Mouse (Mus musculus) embryonic stem cell, embryonic (primary cell): ENCODE measurements around the gene Madcam1.

Experiments
- CTCF ChIA-PET, 4 experiments: fragments of 300-600 bp in 2 of 4; fragments of 350-600 bp in 2 of 4; sonication (Branson Sonifier 250); formaldehyde crosslinking; loops; one replicate each; lab custom pipeline; 2022; ENCODE audit warnings: inconsistent platforms in 2 of 4; lab: Charles Lee
- POLR2A ChIA-PET, 4 experiments: fragments of 300-600 bp in 2 of 4; fragments of 350-600 bp in 2 of 4; sonication (Branson Sonifier 250); formaldehyde crosslinking; loops; one replicate each; lab custom pipeline; 2022; ENCODE audit warnings: antibody characterized with exemption in 4 of 4, inconsistent platforms in 1 of 4; lab: Charles Lee

Gene Madcam1

DNA sequence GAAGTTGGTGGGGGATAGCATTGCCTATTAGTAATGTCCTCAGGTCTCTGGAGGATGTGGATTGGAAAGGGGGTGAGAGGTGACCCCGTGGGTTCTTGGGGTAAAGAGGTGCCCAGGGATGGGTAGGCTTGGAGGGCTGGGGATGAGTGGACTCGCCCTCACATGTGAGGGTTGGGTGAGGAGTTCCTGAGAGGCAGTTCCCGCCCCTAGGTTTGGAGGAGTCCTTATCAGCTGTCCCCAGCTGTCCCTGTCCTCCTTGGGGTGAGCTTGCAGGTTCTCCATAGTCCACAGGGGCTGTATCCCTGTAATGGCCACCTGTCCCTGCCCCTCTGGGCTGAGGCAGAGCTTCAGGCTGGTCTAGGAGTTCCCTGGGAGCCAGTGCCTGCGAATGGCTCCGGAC, 41.6 kb downstream of the Madcam1 start:
- ChIA-PET POLR2A (interaction anchor here in 3 of 4 experiments (0.6 to 8.4 kb wide), 25 partner anchors 8 to 159 kb away, joined by 3 to 197 read pairs (median 5); partner anchors contain the start of genes Cdc34 (in 2 of the 3), Gzmm (in 2 of the 3), Tpgs1 (in 2 of the 3) and Fgf22 (in 1 of the 3)), CTCF (interaction anchor here in 3 of 4 experiments (0.6 to 1.3 kb wide), 5 partner anchors 13 to 203 kb away, joined by 3 read pairs; partner anchors contain the start of gene Med16 (in 1 of the 3))

DNA sequence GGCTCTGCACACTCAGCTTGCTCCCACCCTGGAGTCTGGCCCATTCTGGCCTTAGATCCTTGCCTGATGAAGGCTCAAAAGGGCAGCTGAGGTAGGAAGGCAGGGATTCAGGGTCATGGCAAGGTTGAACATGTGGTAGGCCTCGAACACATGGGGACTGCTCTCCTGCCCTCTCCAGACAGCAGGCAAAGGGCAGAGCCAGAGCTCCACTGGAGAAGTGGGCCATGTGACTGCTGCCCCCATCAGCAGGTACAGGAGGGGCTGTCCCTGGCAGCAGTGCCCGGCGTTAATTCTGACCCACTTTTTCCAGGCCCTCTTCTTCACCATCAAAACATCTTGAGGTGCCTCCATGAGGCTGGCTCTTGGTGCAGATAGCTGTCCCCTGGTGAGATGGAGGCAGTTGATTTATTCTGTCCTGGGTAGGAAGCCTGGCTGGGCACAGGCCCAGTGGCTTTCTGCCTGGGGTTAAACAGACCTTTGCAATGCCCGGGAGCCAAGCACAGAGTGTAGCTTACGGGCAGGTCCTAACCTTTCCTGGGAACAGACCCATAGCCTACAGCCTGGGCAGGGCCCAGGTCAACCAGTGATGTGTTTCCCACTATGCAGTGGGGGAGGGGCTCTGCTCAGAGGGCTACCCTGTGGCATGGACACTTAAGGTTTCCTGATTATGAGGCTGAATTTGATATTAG, 42.2 kb downstream of the Madcam1 start:
- POLR2A ChIA-PET, result interaction anchor here in 3 of 4 experiments (0.6 to 8.4 kb wide), 20 partner anchors 8 to 131 kb away, joined by 3 to 197 read pairs (median 7); partner anchors contain the start of genes Cdc34 (in 2 of the 3), Gzmm (in 2 of the 3), Tpgs1 (in 2 of the 3) and Fgf22 (in 1 of the 3)
- CTCF ChIA-PET, result interaction anchor here in 3 of 4 experiments (0.5 to 3.4 kb wide), 8 partner anchors 11 to 184 kb away, joined by 3 to 12 read pairs (median 3); partner anchors contain the start of gene Cfd (in 1 of the 3)

DNA sequence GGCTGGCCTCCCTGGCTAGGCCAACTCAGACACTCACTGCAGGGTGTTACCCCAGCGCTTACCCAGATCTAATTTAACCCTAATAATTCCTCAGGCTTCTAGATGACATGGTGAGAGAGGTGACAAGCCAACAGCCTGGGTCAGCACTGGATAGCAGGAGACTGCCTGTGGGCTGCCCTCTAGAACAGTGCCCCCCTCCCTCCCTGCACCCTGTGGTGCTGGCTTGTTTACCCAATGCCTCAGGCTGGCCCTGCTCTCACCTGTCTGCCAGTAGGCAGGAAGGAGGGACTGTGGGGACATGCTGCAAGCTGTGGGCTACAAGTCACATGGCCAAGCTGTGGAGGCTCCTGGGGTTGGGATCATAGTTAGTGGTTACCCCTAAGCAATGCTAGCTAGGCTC, 42.8 kb downstream of the Madcam1 start:
- POLR2A ChIA-PET, result interaction anchor here (0.5 to 8.4 kb wide), 21 partner anchors 9 to 154 kb away, joined by 3 to 197 read pairs (median 4); partner anchors contain the start of genes Cdc34 (in 2 of the 4), Gzmm (in 2 of the 4), Polrmt (in 2 of the 4) and Tpgs1 (in 2 of the 4)
- CTCF ChIA-PET, result interaction anchor here in 2 of 4 experiments (0.5 to 3.4 kb wide), 8 partner anchors 11 to 184 kb away, joined by 3 to 12 read pairs (median 3); partner anchors contain the start of genes Cdc34 (in 1 of the 2), Cfd (in 1 of the 2) and Polrmt (in 1 of the 2)

DNA sequence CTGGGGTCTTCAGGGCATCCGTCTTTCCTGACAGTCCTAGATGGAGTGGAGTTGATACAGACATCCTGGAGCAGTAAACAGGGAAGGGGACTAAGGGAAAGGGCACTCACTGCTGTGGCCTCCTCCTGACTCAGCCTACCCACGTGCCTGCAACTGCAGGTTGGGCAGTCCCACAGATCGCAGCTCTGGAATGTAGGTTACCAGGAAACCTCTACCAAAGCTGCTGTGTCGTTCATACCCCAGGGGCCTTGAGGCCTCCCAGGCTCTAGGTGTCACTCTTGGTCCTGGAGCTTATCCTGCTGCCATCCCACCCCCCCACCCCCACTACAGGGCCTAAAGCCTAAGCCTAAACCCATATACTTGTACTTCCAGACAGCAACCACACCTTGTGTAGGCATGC, 43.4 kb downstream of the Madcam1 start:
- POLR2A ChIA-PET, result interaction anchor here (0.5 to 8.4 kb wide), 29 partner anchors 10 to 277 kb away, joined by 3 to 197 read pairs (median 4); partner anchors contain the start of genes Cdc34 (in 2 of the 4), Gzmm (in 2 of the 4), Tpgs1 (in 2 of the 4) and Fgf22 (in 1 of the 4)
- CTCF ChIA-PET, result interaction anchor here in 2 of 4 experiments (0.6 to 3.4 kb wide), 8 partner anchors 10 to 113 kb away, joined by 3 to 12 read pairs (median 3); partner anchors contain the start of genes Cdc34 (in 1 of the 2) and Polrmt (in 1 of the 2)

DNA sequence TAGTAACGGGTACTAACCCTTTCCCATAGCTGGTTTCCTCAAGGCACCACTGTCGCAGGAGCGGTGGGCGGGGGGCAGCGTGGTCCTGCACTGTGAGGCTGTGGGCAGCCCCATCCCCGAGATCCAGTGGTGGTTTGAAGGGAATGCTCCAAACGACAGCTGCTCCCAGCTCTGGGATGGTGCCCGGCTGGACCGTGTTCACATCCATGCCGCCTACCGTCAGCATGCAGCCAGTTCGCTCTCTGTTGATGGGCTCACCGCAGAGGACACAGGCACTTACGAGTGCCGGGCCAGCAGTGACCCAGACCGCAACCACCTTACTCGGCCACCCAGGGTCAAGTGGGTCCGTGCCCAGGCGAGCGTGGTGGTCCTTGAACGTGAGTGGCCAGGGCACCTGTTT, 44.3 kb downstream of the Madcam1 start:
- POLR2A ChIA-PET, result interaction anchor here in 2 of 4 experiments (0.7 to 8.4 kb wide), 24 partner anchors 8 to 276 kb away, joined by 3 to 197 read pairs (median 4); partner anchors contain the start of genes Cdc34 (in 2 of the 2), Gzmm (in 2 of the 2), Tpgs1 (in 2 of the 2) and Madcam1 (in 1 of the 2)
- CTCF ChIA-PET, result interaction anchor here in 3 of 4 experiments (0.8 to 3.4 kb wide), 9 partner anchors 9 to 93 kb away, joined by 3 to 12 read pairs (median 4); partner anchors contain the start of gene Polrmt (in 1 of the 3)

DNA sequence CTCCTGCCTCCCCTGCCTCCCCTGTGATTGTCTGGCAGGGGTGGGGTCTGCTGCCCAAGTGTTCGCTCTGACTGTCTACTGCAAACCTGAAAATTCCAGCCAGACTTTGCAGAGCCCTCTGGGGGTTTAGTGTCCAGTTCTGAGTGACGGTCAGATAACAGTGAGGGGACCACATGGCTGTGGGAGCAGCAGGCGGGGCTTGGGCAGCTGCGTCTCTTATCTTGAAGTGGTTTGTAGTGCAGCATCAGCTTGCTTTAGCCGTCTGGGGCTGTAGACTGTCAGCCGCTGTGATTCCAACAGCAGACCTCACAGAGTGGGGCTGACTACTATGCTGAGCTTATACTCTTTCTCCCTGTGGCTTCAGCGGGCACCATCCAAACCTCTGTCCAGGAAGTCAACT, 44.9 kb downstream of the Madcam1 start:
- POLR2A ChIA-PET, result interaction anchor here in 2 of 4 experiments (0.6 to 8.4 kb wide), 20 partner anchors 9 to 668 kb away, joined by 3 to 197 read pairs (median 4); partner anchors contain the start of genes C2cd4c (in 2 of the 2), Gzmm (in 2 of the 2), Tpgs1 (in 2 of the 2) and Cdc34 (in 1 of the 2)
- CTCF ChIA-PET, result interaction anchor here in 3 of 4 experiments (0.6 to 3.4 kb wide), 14 partner anchors 9 to 114 kb away, joined by 3 to 12 read pairs (median 4); partner anchors contain the start of gene Polrmt (in 1 of the 3)

DNA sequence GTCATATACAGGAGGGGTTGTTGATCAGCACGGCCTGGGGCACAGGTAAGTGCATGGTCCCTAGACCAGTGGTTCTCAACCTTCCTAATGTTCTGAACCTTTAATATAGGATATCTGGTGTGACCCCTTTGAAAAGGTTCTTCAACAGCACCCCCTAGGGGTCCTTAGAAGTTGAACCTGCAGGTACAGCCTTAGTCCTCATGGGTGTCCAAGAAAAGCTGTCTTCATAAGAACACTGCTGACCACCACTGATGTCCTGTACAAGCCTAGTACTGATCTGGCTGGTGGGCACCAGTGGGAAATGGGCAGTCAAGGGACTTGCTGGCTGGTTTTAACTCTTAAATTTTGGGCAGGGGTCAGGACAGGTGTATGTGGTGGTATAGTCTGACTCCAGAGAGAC, 47.7 kb downstream of the Madcam1 start:
- CTCF ChIA-PET, result interaction anchor here (0.5 to 1.2 kb wide), 38 partner anchors 8 to 557 kb away, joined by 3 to 10 read pairs (median 4); partner anchors contain the start of genes Madcam1 (in 2 of the 4), Bsg (in 1 of the 4), Cdc34 (in 1 of the 4) and Palm (in 1 of the 4)
- POLR2A ChIA-PET, result interaction anchor here in 3 of 4 experiments (0.6 to 2.5 kb wide), 10 partner anchors 8 to 1889 kb away, joined by 3 to 9 read pairs (median 3); partner anchors contain the start of genes Bsg (in 1 of the 3), Polrmt (in 1 of the 3) and Ptbp1 (in 1 of the 3)

DNA sequence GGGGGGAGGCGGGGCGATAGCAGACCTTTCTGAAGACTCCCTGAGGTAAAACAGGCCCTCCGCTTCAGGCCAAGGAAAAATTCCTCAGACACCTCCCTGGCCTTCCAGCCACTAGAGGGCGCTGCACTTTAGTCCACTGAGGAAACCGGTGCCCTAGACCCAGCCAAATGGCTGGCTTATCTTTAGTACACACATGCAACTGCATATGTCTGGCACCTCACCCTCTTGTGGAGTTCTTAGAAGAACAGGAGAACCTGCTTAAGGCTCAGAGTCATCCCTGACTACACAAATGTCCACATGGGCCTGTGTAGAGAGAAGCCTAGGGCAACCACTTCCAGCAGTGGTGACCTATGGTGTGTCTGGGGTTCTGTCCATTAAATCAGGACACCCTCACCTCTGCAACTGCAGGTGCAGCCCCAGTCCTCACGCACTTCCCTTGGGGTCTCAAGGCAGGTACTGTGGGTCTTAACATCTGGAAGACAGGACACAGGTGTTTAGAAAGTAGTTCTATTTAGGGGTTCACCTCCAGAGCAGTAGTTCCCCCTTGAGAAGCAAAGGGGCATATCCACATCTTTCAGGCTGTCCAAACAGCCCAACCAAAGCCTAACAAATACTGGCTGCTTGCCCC, 48.3 kb downstream of the Madcam1 start:
- ChIA-PET POLR2A (interaction anchor here in 3 of 4 experiments (0.6 to 3.2 kb wide), 12 partner anchors 9 to 1889 kb away, joined by 3 to 20 read pairs (median 4); partner anchors contain the start of genes Bsg (in 1 of the 3), Gzmm (in 1 of the 3), Polrmt (in 1 of the 3) and Ptbp1 (in 1 of the 3)), CTCF (interaction anchor here (0.5 to 1.0 kb wide), 33 partner anchors 9 to 557 kb away, joined by 3 to 10 read pairs (median 4); partner anchors contain the start of genes Bsg (in 1 of the 4), Cdc34 (in 1 of the 4), Madcam1 (in 1 of the 4) and Palm (in 1 of the 4))

DNA sequence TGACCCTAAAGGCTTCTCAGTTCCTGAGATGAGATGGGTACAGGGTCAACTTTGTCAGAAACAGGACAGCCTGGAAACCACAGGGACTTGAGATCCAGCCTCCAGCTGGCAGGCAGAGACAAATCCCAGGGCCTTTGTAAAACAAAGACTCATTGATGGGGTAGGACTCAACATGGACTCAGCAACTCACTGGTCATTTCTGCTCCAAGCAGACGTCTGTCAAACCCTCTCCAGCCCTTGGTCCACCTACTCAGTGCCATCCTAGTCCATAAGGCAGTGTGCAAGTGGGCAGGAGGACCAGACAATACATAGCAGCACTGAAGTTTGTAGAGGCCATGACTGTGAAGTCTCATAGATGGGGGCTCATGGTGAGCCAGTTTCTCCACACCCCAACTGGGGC, 48.8 kb downstream of the Madcam1 start:
- ChIA-PET POLR2A (interaction anchor here in 3 of 4 experiments (0.6 to 3.2 kb wide), 7 partner anchors 8 to 147 kb away, joined by 3 to 20 read pairs (median 7); partner anchors contain the start of genes Bsg (in 1 of the 3) and Gzmm (in 1 of the 3)), CTCF (no interaction called here)

DNA sequence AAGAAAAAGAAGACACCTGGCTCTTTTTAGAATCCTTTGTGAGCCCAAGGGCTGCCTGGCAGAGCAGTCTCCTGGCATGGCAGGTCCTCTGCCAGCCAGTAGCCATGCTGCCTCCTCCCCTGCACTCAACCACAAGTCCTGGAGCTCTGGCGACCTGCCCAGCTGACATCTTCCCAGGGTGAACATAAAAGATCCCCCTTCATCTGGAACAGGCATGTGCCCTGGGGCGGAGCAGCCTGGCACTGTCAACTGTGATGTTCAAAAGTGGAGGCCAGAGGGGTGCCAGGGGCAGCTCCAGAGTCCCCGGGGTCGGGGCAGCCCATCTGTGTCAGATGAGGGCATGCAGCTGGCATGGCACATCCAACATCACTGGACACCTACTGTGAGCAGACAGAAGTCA, 50.6 kb downstream of the Madcam1 start:
- ChIA-PET CTCF (interaction anchor here in 3 of 4 experiments (0.6 to 1.6 kb wide), 7 partner anchors 11 to 81 kb away, joined by 3 to 5 read pairs (median 4); partner anchors contain the start of gene Bsg (in 3 of the 3)), POLR2A (interaction anchor here in 3 of 4 experiments (0.9 to 3.2 kb wide), 19 partner anchors 9 to 145 kb away, joined by 3 to 25 read pairs (median 6); partner anchors contain the start of genes Bsg (in 2 of the 3), Gzmm (in 1 of the 3) and Polrmt (in 1 of the 3))

DNA sequence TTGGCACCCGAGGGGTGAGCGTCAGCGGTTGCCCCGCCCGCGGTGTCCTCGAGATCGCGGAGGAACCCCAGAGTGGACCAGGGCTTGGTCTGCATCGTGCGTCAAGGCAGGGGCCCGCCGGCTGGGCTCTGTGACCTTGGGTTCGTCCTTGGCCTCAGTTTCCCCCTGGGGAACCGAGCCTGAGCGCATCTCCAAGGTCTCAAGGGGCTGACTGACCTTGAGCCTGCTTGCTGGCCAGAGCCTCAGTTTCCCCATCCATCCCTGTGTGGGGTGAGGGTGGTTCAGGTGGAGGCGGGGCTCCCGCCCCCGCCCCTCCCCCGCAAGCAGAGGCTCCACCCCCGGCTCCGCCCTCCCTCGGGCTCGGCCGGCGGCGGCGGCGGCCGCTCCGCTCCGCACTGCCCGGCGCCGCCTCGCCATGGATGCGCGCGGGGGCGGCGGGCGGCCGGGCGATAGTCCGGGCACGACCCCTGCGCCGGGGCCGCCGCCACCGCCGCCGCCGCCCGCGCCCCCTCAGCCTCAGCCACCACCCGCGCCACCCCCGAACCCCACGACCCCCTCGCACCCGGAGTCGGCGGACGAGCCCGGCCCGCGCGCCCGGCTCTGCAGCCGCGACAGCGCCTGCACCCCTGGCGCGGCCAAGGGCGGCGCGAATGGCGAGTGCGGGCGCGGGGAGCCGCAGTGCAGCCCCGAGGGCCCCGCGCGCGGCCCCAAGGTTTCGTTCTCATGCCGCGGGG, 52.1 kb downstream of the Madcam1 start, which contains the start of gene Hcn2:
TSS of gene Hcn2 (plus strand) at position 381 of the 734 bp plus-strand sequence.
- ChIA-PET CTCF (interaction anchor here in 1 of 4 experiments (1.8 to 2.2 kb wide), 3 partner anchors 8 to 21 kb away, joined by 5 to 12 read pairs (median 6); no protein-coding TSS in a partner anchor), POLR2A (interaction anchor here in 2 of 4 experiments (1.0 to 2.4 kb wide), 2 partner anchors 12 to 13 kb away, joined by 3 to 14 read pairs; partner anchors contain the start of gene Bsg (in 1 of the 2))

DNA sequence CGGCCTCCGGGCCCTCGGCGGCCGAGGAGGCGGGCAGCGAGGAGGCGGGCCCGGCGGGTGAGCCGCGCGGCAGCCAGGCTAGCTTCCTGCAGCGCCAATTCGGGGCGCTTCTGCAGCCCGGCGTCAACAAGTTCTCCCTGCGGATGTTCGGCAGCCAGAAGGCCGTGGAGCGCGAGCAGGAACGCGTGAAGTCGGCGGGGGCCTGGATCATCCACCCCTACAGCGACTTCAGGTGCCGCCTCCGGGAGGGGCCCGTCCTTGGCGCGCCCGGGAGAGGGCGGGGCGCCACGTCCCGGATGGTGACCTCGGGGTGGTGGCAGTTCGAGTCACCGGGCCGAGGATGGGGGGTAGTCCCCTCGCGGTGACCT, 52.6 kb downstream of the Madcam1 start:
- POLR2A ChIA-PET, result interaction anchor here in 3 of 4 experiments (1.0 to 2.4 kb wide), 3 partner anchors 12 to 13 kb away, joined by 3 to 14 read pairs (median 8); partner anchors contain the start of gene Bsg (in 2 of the 3)
- CTCF ChIA-PET, result interaction anchor here in 1 of 4 experiments (1.8 to 2.2 kb wide), 3 partner anchors 8 to 21 kb away, joined by 5 to 12 read pairs (median 6); no protein-coding TSS in a partner anchor

DNA sequence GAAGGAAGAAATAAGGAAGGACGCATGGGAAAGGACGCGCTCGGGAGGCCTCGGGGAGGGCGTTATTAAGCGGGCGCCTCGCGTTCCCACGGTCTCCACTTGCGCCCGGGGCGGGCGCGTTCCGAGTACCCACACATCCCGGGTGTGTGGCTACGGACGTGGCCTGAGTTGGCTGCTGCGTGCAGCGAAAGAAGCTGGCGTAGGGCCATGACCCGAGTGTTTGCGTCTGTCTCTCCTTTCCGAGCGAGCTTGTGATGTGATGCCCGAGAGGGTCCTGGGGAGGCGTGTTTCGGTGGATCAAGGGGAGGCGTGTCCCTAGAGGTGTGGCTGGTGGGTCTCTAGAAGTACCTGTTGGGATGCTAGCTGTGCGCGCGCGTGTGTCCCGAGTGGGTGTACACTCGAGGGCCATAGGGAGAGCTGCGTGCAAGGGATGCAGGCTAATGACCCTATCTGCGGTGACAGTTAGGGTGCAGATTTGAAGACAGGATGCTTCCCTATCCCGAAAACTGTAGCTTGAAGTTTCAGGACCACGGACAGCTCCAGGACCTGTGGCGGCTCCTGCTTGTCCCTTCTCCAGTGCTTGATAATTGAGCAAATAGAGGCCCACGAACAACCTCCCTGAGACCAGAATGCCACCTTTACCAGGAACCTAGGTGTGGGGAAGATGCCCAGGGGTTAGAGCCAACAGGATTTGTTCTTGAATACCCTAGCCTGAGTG, 53.4 kb downstream of the Madcam1 start:
- CTCF ChIA-PET, result interaction anchor here (0.6 to 2.2 kb wide), 21 partner anchors 8 to 209 kb away, joined by 3 to 14 read pairs (median 5); partner anchors contain the start of genes Arid3a (in 1 of the 4) and Bsg (in 1 of the 4)
- POLR2A ChIA-PET, result interaction anchor here in 3 of 4 experiments (0.5 to 2.8 kb wide), 36 partner anchors 8 to 450 kb away, joined by 3 to 21 read pairs (median 5); partner anchors contain the start of genes Bsg (in 3 of the 3), Polrmt (in 2 of the 3), Ptbp1 (in 2 of the 3) and Cdc34 (in 1 of the 3)
